11 mouse cellular contexts compared by ENCODE assay signal in the genomic region with DNA sequence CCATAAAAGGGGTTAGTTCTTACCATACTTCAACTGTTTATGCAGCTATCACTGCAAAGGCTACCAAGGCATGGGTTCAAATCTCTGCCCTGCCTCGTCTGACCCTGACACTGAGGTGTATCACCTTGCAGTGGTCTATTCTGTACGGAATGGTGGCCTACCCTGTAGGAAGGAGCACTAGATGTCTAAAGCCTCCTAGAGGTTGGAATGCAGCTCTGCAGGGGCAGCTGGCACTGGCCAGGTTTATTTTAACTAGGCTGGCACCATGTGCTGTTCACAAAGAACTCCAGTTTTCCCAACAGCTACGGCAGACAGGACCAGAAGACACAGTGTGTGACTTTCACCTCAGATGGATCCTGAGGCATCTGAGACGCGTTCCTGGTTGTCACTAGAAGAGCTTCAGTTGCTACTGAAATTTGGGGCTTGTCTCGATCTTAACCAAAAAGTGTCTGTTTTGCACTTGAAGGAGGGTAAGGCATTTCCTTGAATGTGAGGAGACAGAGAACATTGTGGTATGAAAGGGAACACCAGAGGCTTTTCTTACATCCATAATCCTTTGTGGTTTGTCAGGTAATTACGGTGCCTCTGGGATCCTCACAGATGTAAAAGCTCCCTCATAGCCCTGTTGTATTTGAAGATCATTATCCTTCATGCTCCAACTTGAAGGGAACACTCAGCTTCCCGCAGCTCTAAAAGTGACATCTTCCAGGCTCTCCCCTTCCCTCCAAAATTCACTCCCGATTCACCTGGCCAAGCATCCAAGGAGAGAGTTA.
DNase-seq lines count a peak whose midpoint lies in the region; ATAC-seq and TF ChIP-seq lines count a peak whose summit lies in the region.
"Had no signal": no experiment of that assay in that cellular context is flagged by ENCODE, and none has a peak within 500 bp of the region (broad histone marks: within the 10 kb centered on the region; RNA-seq: fewer than 3 reads in every experiment).

No protein-coding gene starts in this region.

- DNase-seq in heart, adult 2 months = no peak
- no peak for DNase-seq in lung, adult 2 months
- DNase-seq in lung, postnatal 4 days = no peak
- DNase-seq in lung, postnatal 36 days = peak; percentile 24
- DNase-seq in right cerebral cortex, postnatal 36 days (ENCODE audit: low spot score in 2 of 2) = no peak
- DNase-seq: embryo, embryonic 11 days; right cerebral cortex, postnatal 14 days; thymus, adult 18-20 months had no signal

- peak; percentile 54 for TF ChIP-seq CTCF in heart, adult 2 months (IDR thresholded peaks at IDR 0.05)
- TF ChIP-seq CTCF in lung, adult 2 months (IDR thresholded peaks at IDR 0.05; ENCODE audit: insufficient read depth, low read length) = peak; percentile 34; the same call in 1 of the 2 replicates
- peak; percentile 19; the same call in 1 of the 2 replicates for TF ChIP-seq CTCF in cortical plate, adult 2 months (IDR thresholded peaks at IDR 0.05; ENCODE audit: extremely low read depth, insufficient read depth, low read length)

- no peaks in the 10 kb centered on the region for H3K9me3 ChIP-seq in heart, embryonic 11.5 days (replicated peaks; ENCODE audit: control insufficient read depth, low read length)
- H3K9me3 ChIP-seq: hindbrain, embryonic 10.5 days had no signal

- H3K27ac ChIP-seq in heart, adult 2 months = no peak overlapping the region
- no peak overlapping the region for H3K27ac ChIP-seq in heart, embryonic 11.5 days (ENCODE audit: low read depth, low read length)
- H3K27ac ChIP-seq in cortical plate, adult 2 months (ENCODE audit: insufficient read depth, low read length) = no peak overlapping the region
- H3K27ac ChIP-seq: hindbrain, embryonic 10.5 days had no signal

- no peaks in the 10 kb centered on the region for H3K27me3 ChIP-seq in heart, adult 2 months (ENCODE audit: control insufficient read depth, insufficient read depth, low read length)
- H3K27me3 ChIP-seq in heart, embryonic 11.5 days (ENCODE audit: control insufficient read depth, insufficient read depth, low read length) = no peaks in the 10 kb centered on the region

- H3K79me2 ChIP-seq in heart, adult 2 months (replicated peaks; ENCODE audit: control insufficient read depth, insufficient read depth, low read length) = no peaks in the 10 kb centered on the region

- H3K4me3 ChIP-seq in heart, adult 2 months = no peak overlapping the region
- no peak overlapping the region for H3K4me3 ChIP-seq in heart, embryonic 11.5 days (ENCODE audit: low read depth, low read length)
- no peak overlapping the region for H3K4me3 ChIP-seq in lung, adult 2 months (replicated peaks; ENCODE audit: extremely low read depth, low read depth, low read length)
- no peak overlapping the region for H3K4me3 ChIP-seq in cortical plate, adult 2 months (ENCODE audit: insufficient read depth, low read length)
- H3K4me3 ChIP-seq: hindbrain, embryonic 10.5 days had no signal

- H3K36me3 ChIP-seq in heart, adult 2 months (ENCODE audit: control insufficient read depth, insufficient read depth, low read length) = no peaks in the 10 kb centered on the region
- no peaks in the 10 kb centered on the region for H3K36me3 ChIP-seq in heart, embryonic 11.5 days (ENCODE audit: control insufficient read depth, insufficient read depth, low read length)
- H3K36me3 ChIP-seq: hindbrain, embryonic 10.5 days had no signal

- intact Hi-C loops in heart, adult 2 months (cut with DNase I) = no loop called here

- no peak overlapping the region for H3K4me2 ChIP-seq in heart, embryonic 11.5 days

- H3K9ac ChIP-seq in heart, adult 2 months (ENCODE audit: low read depth, low read length) = no peak overlapping the region
- H3K9ac ChIP-seq in heart, embryonic 11.5 days (ENCODE audit: low read depth, low read length) = no peak overlapping the region

- TF ChIP-seq EP300 in heart, adult 2 months (IDR thresholded peaks at IDR 0.05; ENCODE audit: insufficient read depth, low read depth, low read length) = no peak

- no peak for TF ChIP-seq POLR2A in heart, adult 2 months (IDR thresholded peaks at IDR 0.05; ENCODE audit: insufficient read depth, low read depth, low read length)
- no peak for TF ChIP-seq POLR2A in lung, adult 2 months (IDR thresholded peaks at IDR 0.05; ENCODE audit: borderline replicate concordance, extremely low read depth, low read depth, low read length)
- no peak for TF ChIP-seq POLR2A in cortical plate, adult 2 months (IDR thresholded peaks at IDR 0.05; ENCODE audit: extremely low read depth, insufficient read depth, low read length)

- no peak for ATAC-seq in heart, embryonic 11.5 days (replicated peaks; ENCODE audit: insufficient number of reproducible peaks, low FRiP score, low TSS enrichment)

- peaks cover 1% of the 10 kb centered on the region; the same call in 1 of the 2 replicates for H3K4me1 ChIP-seq in heart, adult 2 months (ENCODE audit: control insufficient read depth, insufficient read depth, low read length)
- H3K4me1 ChIP-seq in heart, embryonic 11.5 days (ENCODE audit: control insufficient read depth, insufficient read depth, low read length) = no peaks in the 10 kb centered on the region
- H3K4me1 ChIP-seq in lung, adult 2 months (ENCODE audit: control insufficient read depth, insufficient read depth, low read length) = no peaks in the 10 kb centered on the region; the same call in 1 of the 2 replicates
- no peaks in the 10 kb centered on the region for H3K4me1 ChIP-seq in cortical plate, adult 2 months (ENCODE audit: control insufficient read depth, insufficient read depth, low read length)

- 87% methylated on average over 9 of the region's 9 CpGs for WGBS in heart, adult 2 months
- WGBS in heart, embryonic 11.5 days (ENCODE audit: insufficient replicate concordance) = 77% methylated on average over 9 of the region's 9 CpGs
- 85% methylated on average over 9 of the region's 9 CpGs for WGBS in lung, adult 2 months
